Mouse (Mus musculus) embryonic facial prominence, embryonic 11.5 days (tissue): ENCODE data around the gene Fbxo3. TPM values are rescaled to one million over a fixed set of nuclear protein-coding genes. Genes with fewer than 3 reads are reported as not detected.
"Not testable (repeated sequence)": the region's sequence is repeated elsewhere in the genome, so short reads cannot be mapped to it uniquely, and the experiment has no call there.

Experiments used
- ATAC-seq: fragments of 200-750 bp; cut with Nextera tagmentation; replicated peaks from 2 replicates; pipeline ENCODE4 v1.8.0; 2017; ENCODE audit warnings: low read depth; ENCODE audit not compliant: insufficient number of reproducible peaks, low FRiP score, low TSS enrichment
- DNase-seq: peaks from one replicate; pipeline ENCODE4 v3.0.0-alpha.2; 2015; ENCODE audit warnings: low spot score
- H3K27ac ChIP-seq: fragments of 300-500 bp; sonication (generic); replicated peaks from 2 replicates; pipeline ENCODE4 v1.5.1; 2014; ENCODE audit warnings: mild to moderate bottlenecking, low read depth, low read length, control low read depth
- H3K27me3 ChIP-seq: fragments of 300-500 bp; sonication (generic); 2 replicates; pipeline ENCODE4 v1.6.1; 2014; ENCODE audit warnings: mild to moderate bottlenecking, low read length, moderate library complexity, mixed read lengths; ENCODE audit not compliant: control insufficient read depth, insufficient read depth
- H3K36me3 ChIP-seq: fragments of 300-500 bp; sonication (generic); replicated peaks from 2 replicates; pipeline ENCODE4 v1.6.1; 2014; ENCODE audit warnings: low read depth, mild to moderate bottlenecking, low read length, moderate library complexity, mixed read lengths; ENCODE audit not compliant: control insufficient read depth, insufficient read depth
- H3K4me1 ChIP-seq: fragments of 300-500 bp; sonication (generic); 2 replicates; pipeline ENCODE4 v1.6.1; 2014; ENCODE audit warnings: low read length, mixed read lengths; ENCODE audit not compliant: control insufficient read depth, insufficient read depth
- H3K4me2 ChIP-seq: fragments of 300-500 bp; sonication (generic); 2 replicates; pipeline ENCODE4 v1.6.1; 2014; ENCODE audit warnings: low read depth, mild to moderate bottlenecking, control low read depth, low read length, moderate library complexity
- H3K4me3 ChIP-seq: fragments of 300-500 bp; sonication (generic); 2 replicates; pipeline ENCODE4 v1.5.1; 2014; ENCODE audit warnings: low read depth, low read length, control low read depth
- H3K9ac ChIP-seq: fragments of 300-500 bp; sonication (generic); replicated peaks from 2 replicates; pipeline ENCODE4 v1.6.1; 2014; ENCODE audit warnings: mild to moderate bottlenecking, control low read depth, low read length
- H3K9me3 ChIP-seq: fragments of 300-500 bp; sonication (generic); replicated peaks from 2 replicates; pipeline ENCODE4 v1.6.1; 2016; ENCODE audit warnings: mild to moderate bottlenecking, low read length, inconsistent platforms, mixed read lengths; ENCODE audit not compliant: control insufficient read depth
- WGBS: fragments of 180-500 bp; shearing (Covaris S2); extraction: QIAGEN DNeasy Blood & Tissue Kit; methylation state at CpG from one replicate; pipeline ENCODE4 v1.1.7; 2014; 5-methylcytosine and 5-hydroxymethylcytosine counted together
- polyA plus RNA-seq: library from polyadenylated mRNA; unstranded; fragments of >200 nt; fragmentation: Nextera tagmentation; extraction: Ambion mirVana; gene quantifications from 2 replicates; pipeline ENCODE4 v1.2.1, GENCODE M21; 2014

Fbxo3 gene
- polyA plus RNA-seq, 1 experiment from 2014 or later: 63.3 TPM

DNA sequence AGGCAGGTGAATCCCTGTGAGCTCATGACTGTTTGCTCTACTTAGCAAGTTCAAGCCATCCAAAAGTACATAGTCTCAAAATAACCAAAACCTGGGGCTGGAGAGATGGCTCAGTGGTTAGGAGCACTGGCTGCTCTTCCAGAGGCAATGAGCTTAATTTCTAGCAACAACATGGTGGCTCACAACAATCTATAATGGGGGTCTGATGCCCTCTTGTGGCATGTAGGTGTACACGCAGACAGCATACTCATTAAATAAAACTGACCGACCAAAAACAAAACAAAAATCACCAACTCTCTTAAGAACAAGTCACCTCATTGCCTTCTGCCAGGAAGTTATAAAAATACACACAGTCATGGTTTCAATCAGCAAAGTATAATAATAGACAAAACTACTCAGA is 26.4 kb upstream of the Fbxo3 start:
- ATAC-seq: no peak
- Histone ChIP-seq H3K9ac (no peak overlapping the region), H3K27me3 (no peaks in the 10 kb centered on the region), H3K4me2 (no peak overlapping the region), H3K4me1 (no peaks in the 10 kb centered on the region), H3K36me3 (no peaks in the 10 kb centered on the region), H3K27ac (no peak overlapping the region), H3K4me3 (no peak overlapping the region), H3K9me3 (no peaks in the 10 kb centered on the region)
- DNase-seq: peak; percentile 41
- 22% methylated on average over 2 of the region's 2 CpGs for WGBS

DNA sequence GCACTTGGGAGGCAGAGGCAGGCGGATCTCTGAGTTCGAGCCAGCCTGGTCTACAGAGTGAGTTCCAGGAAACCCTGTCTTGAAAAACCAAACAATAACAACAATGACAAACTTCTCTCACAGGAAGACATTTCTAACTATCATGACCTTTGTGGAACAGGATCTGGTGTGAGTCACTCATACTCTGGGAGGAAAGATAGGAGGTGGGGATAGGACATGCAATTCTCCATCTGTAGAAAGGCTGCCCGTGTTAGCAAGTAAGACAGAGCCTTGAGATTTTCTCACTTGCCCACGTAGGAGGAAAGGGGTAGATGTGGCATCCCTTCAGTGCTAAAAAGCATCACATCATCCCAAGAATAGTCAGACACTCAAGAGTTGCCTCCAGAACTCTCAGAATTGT is 25.7 kb upstream of the Fbxo3 start:
- H3K36me3 ChIP-seq: no peaks in the 10 kb centered on the region
- H3K4me1 ChIP-seq: no peaks in the 10 kb centered on the region
- 79% methylated on average over 4 of the region's 4 CpGs for WGBS
- ATAC-seq (no peak), DNase-seq (no peak)
- no peak overlapping the region for H3K4me2 ChIP-seq
- H3K27me3 ChIP-seq: no peaks in the 10 kb centered on the region
- H3K9ac ChIP-seq: no peak overlapping the region
- H3K4me3 ChIP-seq: no peak overlapping the region
- no peaks in the 10 kb centered on the region for H3K9me3 ChIP-seq
- no peak overlapping the region for H3K27ac ChIP-seq

DNA sequence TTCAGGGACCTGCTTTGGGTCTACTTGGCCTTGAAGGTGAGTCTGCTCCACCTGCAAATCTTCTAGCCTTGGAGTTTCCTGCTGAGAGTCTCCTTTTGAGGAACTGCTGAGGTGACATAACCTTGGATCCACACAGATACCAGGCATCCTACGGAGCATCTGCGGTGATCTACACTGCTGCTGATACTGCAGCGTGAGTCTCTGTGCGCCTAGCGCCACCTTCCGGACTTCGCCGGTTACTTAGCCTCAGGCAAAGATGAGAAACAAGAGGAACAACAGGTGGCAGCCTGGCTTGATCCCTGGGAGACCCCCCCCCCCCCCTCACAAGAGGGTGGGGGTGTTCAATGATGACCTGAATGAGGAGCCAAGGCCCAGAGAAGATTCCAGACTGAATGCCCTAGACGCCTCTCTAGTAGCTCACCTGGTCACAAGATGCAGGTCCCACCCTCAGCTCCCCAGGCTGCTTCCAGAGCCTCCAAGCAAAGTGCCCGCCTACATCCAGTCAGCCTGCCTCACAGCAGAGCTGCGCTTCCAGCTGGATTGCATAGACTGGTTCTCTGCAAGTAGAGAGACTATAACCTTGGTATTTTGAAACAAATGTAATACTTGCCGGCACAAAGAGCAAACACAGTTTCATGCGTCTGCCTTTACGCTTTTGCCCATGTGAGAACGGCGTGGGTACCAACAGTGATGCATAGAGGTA is 24.7 kb upstream of the Fbxo3 start:
- Histone ChIP-seq H3K27ac (no peak overlapping the region), H3K9ac (no peak overlapping the region), H3K4me1 (no peaks in the 10 kb centered on the region), H3K36me3 (no peaks in the 10 kb centered on the region), H3K4me3 (no peak overlapping the region), H3K4me2 (no peak overlapping the region), H3K27me3 (no peaks in the 10 kb centered on the region), H3K9me3 (no peaks in the 10 kb centered on the region)
- WGBS: 34% methylated on average over 16 of the region's 16 CpGs
- DNase-seq: peak; percentile 64
- ATAC-seq: no peak

- H3K4me3 ChIP-seq: no peak overlapping the region
- H3K27ac ChIP-seq: no peak overlapping the region
- DNase-seq (no peak), ATAC-seq (no peak)
- H3K9ac ChIP-seq: no peak overlapping the region
- no peaks in the 10 kb centered on the region for H3K27me3 ChIP-seq
- H3K4me2 ChIP-seq: no peak overlapping the region
- H3K36me3 ChIP-seq: no peaks in the 10 kb centered on the region
- H3K9me3 ChIP-seq: no peaks in the 10 kb centered on the region
- no peaks in the 10 kb centered on the region for H3K4me1 ChIP-seq
- WGBS: 72% methylated on average over 7 of the region's 7 CpGs
Observed at GRCm38 (mm10) chr2:104007793-104008519, 19.6 kb upstream of the Fbxo3 start.

DNA sequence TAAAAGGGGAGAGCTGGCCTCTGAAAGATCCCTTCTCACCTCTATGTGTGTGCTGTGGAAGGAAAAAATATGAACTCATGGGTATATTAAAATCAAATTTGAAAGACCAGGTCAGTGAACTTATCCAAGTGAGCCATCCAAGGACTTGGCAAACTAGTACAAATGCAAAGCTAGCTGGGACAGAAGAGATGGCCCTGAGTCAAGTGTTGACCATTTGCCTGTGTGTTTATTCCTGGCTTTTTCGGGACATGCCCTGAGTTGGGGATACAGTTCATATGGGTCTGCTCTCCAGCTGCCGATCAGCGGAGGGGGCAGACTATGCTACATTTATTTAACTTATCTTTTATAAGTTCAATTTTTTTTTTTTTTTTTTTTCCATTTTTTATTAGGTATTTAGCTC is 18.7 kb upstream of the Fbxo3 start:
- H3K27ac ChIP-seq, H3K36me3 ChIP-seq, H3K9me3 ChIP-seq, H3K9ac ChIP-seq, DNase-seq, H3K4me3 ChIP-seq, H3K4me2 ChIP-seq, ATAC-seq, H3K27me3 ChIP-seq, H3K4me1 ChIP-seq: not testable (repeated sequence)
- 90% methylated on average over 3 of the region's 3 CpGs for WGBS

- Histone ChIP-seq H3K27me3 (no peaks in the 10 kb centered on the region), H3K36me3 (no peaks in the 10 kb centered on the region), H3K4me2 (no peak overlapping the region), H3K9me3 (no peaks in the 10 kb centered on the region), H3K4me3 (no peak overlapping the region), H3K9ac (no peak overlapping the region), H3K27ac (no peak overlapping the region), H3K4me1 (no peaks in the 10 kb centered on the region)
- no peak for ATAC-seq
- DNase-seq: no peak
- 89% methylated on average over 7 of the region's 7 CpGs for WGBS
Observed at GRCm38 (mm10) chr2:104023096-104023495, 4.4 kb upstream of the Fbxo3 start.

DNA sequence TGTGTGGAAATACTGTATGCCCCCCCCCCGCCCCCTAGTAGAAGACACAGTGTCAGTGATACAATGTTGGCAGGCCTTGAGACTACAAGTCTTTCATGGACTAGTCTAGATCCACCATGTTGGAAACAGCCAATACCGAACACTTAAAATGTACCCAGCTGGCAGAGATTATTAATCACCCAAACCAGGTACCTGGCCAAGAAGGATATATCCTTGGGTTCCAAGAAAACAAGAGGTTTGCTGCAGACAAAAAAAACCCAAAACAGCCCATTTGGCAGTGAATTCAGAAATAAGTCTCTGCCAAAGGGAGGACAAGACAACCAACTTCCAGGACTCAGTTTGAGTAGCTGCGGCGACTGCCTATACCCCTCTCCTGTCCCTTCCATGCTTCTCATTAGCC is 2.9 kb upstream of the Fbxo3 start:
- no peak for DNase-seq
- no peak overlapping the region for H3K9ac ChIP-seq
- H3K4me2 ChIP-seq: no peak overlapping the region
- H3K9me3 ChIP-seq: no peaks in the 10 kb centered on the region
- no peaks in the 10 kb centered on the region for H3K36me3 ChIP-seq
- no peak overlapping the region for H3K27ac ChIP-seq
- ATAC-seq: no peak
- 91% methylated on average over 4 of the region's 4 CpGs for WGBS
- no peak overlapping the region for H3K4me3 ChIP-seq
- no peaks in the 10 kb centered on the region for H3K4me1 ChIP-seq
- no peaks in the 10 kb centered on the region for H3K27me3 ChIP-seq

DNA sequence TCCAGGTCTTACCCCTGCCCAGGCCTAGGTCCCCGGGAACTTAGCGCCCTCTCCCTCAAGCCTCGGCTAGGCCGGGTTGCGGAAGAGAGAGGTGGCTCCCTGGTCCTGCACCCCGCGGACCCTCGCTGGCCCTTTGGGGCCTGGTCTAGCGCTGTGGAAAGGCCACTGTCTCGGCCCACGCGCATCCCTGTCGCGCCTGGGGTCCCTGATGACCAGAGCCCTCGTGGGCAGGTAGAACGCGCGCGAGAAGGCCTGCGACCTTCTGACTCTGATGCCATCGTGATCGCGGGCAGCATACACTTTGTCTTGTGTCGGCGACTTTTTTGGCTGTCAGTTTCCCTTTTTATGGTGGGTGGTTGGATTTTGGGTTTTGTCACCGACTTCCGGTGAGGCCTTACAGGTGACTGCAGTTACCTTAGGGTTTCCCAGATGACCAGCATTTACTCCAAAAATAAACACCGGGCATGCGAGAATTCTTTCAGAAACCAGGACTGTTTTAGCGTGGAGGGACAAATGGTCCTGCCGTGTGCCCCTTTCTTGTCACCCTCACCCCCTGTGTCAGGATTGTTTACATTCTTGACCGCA is 710 bp downstream of the Fbxo3 start, which contains the start of gene 4931422A03Rik:
Gene 4931422A03Rik, minus strand, starts transcription at position 223 of the 585 bp plus-strand sequence.
- Histone ChIP-seq H3K9ac (peak within 1 kb of the TSS; percentile 91), H3K27me3 (no peaks in the 10 kb centered on the region), H3K4me2 (peak within 1 kb of the TSS; percentile 84), H3K36me3 (no peaks in the 10 kb centered on the region), H3K4me1 (no peaks in the 10 kb centered on the region), H3K27ac (peak within 1 kb of the TSS; percentile 47), H3K9me3 (no peaks in the 10 kb centered on the region), H3K4me3 (peak within 1 kb of the TSS; percentile 85)
- ATAC-seq: peak; percentile 64; the same call in 1 of the 2 replicates
- peak; percentile 32 for DNase-seq
- 1% methylated on average over 32 of the region's 32 CpGs for WGBS
